Mouse (Mus musculus): ENCODE measurements around the gene Gm12216. TPM values are rescaled to one million over a fixed set of nuclear protein-coding genes. Genes with fewer than 3 reads are reported as not detected.
"Not testable (repeated sequence)": the region's sequence is repeated elsewhere in the genome, so short reads cannot be mapped to it uniquely, and the experiment has no call there.

Gm12216 gene
- polyA plus RNA-seq (2012; rRNA removed) (0.15 TPM in 1 of 2 replicates, not detected in the other), polyA plus RNA-seq (2014; fragmentation: Nextera tagmentation; extraction: Ambion mirVana) (0.14 TPM in 1 of 2 replicates, not detected in the other)

GRCm38 (mm10) chr11:53858761-53859580, at the start of gene Gm12216:
Gene Gm12216, minus strand, starts transcription at chr11:53859256.
- H3K9me3 ChIP-seq (ENCODE audit: control insufficient read depth, low read length); H3K4me1 ChIP-seq (replicated peaks; ENCODE audit: control insufficient read depth in 2 of 2, insufficient read depth in 2 of 2, low read length in 1 of 2); ATAC-seq (ENCODE audit: insufficient read depth); H3K36me3 ChIP-seq (replicated peaks; ENCODE audit: control insufficient read depth, insufficient read depth, low read depth); H3K27ac ChIP-seq; H3K27me3 ChIP-seq (ENCODE audit: control insufficient read depth, insufficient read depth, low read length); DNase-seq (ENCODE audit: low read depth in 3 of 3, low spot score in 3 of 3): not testable (repeated sequence)
- peak within 1 kb of the TSS; percentile 57 for H3K9ac ChIP-seq (replicated peaks)
- 7% methylated on average over 42 of the region's 50 CpGs for WGBS (ENCODE audit: insufficient replicate concordance)
- H3K4me2 ChIP-seq (ENCODE audit: low read depth), result peak within 1 kb of the TSS; percentile 68
- TF ChIP-seq CTCF (IDR thresholded peaks at IDR 0.05; ENCODE audit: low read depth), result peak; percentile 42; the same call in 1 of the 2 replicates
- peak within 1 kb of the TSS; percentile 57 to 67 for H3K4me3 ChIP-seq (ENCODE audit: insufficient read depth in 1 of 2, low read depth in 2 of 2, low read length in 2 of 2)

GRCm38 (mm10) chr11:53908686-53909085, 49.6 kb upstream of the Gm12216 start:
- no peak overlapping the region for H3K27ac ChIP-seq
- 68% methylated on average over 8 of the region's 8 CpGs for WGBS (ENCODE audit: insufficient replicate concordance)
- no peak overlapping the region for H3K4me2 ChIP-seq (ENCODE audit: low read depth)
- no peak for TF ChIP-seq EP300 (IDR thresholded peaks at IDR 0.05; ENCODE audit: low read depth)
- no peak for TF ChIP-seq CTCF (IDR thresholded peaks at IDR 0.05; ENCODE audit: low read depth)
- no peaks in the 10 kb centered on the region for H3K9me3 ChIP-seq (ENCODE audit: control insufficient read depth, low read length)
- ATAC-seq (ENCODE audit: insufficient read depth), result no peak
- no peaks in the 10 kb centered on the region for H3K36me3 ChIP-seq (replicated peaks; ENCODE audit: control insufficient read depth, insufficient read depth, low read depth)
- H3K4me1 ChIP-seq (replicated peaks; ENCODE audit: control insufficient read depth in 2 of 2, insufficient read depth in 2 of 2, low read length in 1 of 2), result peaks cover 0 to 3% of the 10 kb centered on the region in 2 experiments; a peak in 1 of 4 replicates
- H3K27me3 ChIP-seq (ENCODE audit: control insufficient read depth, insufficient read depth, low read length), result no peaks in the 10 kb centered on the region
- no peak overlapping the region for H3K4me3 ChIP-seq (ENCODE audit: insufficient read depth in 1 of 2, low read depth in 2 of 2, low read length in 2 of 2)
- H3K9ac ChIP-seq (replicated peaks), result no peak overlapping the region
- no peak for DNase-seq (ENCODE audit: low read depth in 3 of 3, low spot score in 3 of 3)

- Histone ChIP-seq H3K27me3 (ENCODE audit: control insufficient read depth, insufficient read depth, low read length) (no peaks in the 10 kb centered on the region), H3K36me3 (replicated peaks; ENCODE audit: control insufficient read depth, insufficient read depth, low read depth) (no peaks in the 10 kb centered on the region), H3K27ac (no peak overlapping the region), H3K4me2 (ENCODE audit: low read depth) (no peak overlapping the region), H3K9me3 (ENCODE audit: control insufficient read depth, low read length) (no peaks in the 10 kb centered on the region), H3K4me1 (replicated peaks; ENCODE audit: control insufficient read depth in 2 of 2, insufficient read depth in 2 of 2, low read length in 1 of 2) (peaks cover 0 to 3% of the 10 kb centered on the region in 2 experiments; a peak in 1 of 4 replicates), H3K4me3 (ENCODE audit: insufficient read depth in 1 of 2, low read depth in 2 of 2, low read length in 2 of 2) (no peak overlapping the region), H3K9ac (replicated peaks) (no peak overlapping the region)
- DNase-seq (ENCODE audit: low read depth in 3 of 3, low spot score in 3 of 3), result no peak
- WGBS (ENCODE audit: insufficient replicate concordance), result 69% methylated on average over 9 of the region's 9 CpGs
- TF ChIP-seq EP300 (IDR thresholded peaks at IDR 0.05; ENCODE audit: low read depth) (no peak), CTCF (IDR thresholded peaks at IDR 0.05; ENCODE audit: low read depth) (no peak)
- no peak for ATAC-seq (ENCODE audit: insufficient read depth)
These were observed 45.5 kb upstream of the Gm12216 start for GRCm38 (mm10) chr11:53904534-53904925.

GRCm38 (mm10) chr11:53903781-53904533, 44.9 kb upstream of the Gm12216 start:
- ATAC-seq (ENCODE audit: insufficient read depth) (no peak), DNase-seq (ENCODE audit: low read depth in 3 of 3, low spot score in 3 of 3) (no peak)
- no peak overlapping the region for H3K27ac ChIP-seq
- H3K4me2 ChIP-seq (ENCODE audit: low read depth), result no peak overlapping the region
- H3K9me3 ChIP-seq (ENCODE audit: control insufficient read depth, low read length), result no peaks in the 10 kb centered on the region
- H3K27me3 ChIP-seq (ENCODE audit: control insufficient read depth, insufficient read depth, low read length), result no peaks in the 10 kb centered on the region
- no peak overlapping the region for H3K4me3 ChIP-seq (ENCODE audit: insufficient read depth in 1 of 2, low read depth in 2 of 2, low read length in 2 of 2)
- no peak overlapping the region for H3K9ac ChIP-seq (replicated peaks)
- TF ChIP-seq EP300 (IDR thresholded peaks at IDR 0.05; ENCODE audit: low read depth) (no peak), CTCF (IDR thresholded peaks at IDR 0.05; ENCODE audit: low read depth) (no peak)
- 56% methylated on average over 16 of the region's 16 CpGs for WGBS (ENCODE audit: insufficient replicate concordance)
- peaks cover 0 to 3% of the 10 kb centered on the region in 2 experiments; a peak in 1 of 4 replicates for H3K4me1 ChIP-seq (replicated peaks; ENCODE audit: control insufficient read depth in 2 of 2, insufficient read depth in 2 of 2, low read length in 1 of 2)
- H3K36me3 ChIP-seq (replicated peaks; ENCODE audit: control insufficient read depth, insufficient read depth, low read depth), result no peaks in the 10 kb centered on the region

GRCm38 (mm10) chr11:53902741-53903140, 43.7 kb upstream of the Gm12216 start:
- no peak overlapping the region for H3K4me2 ChIP-seq (ENCODE audit: low read depth)
- no peak overlapping the region for H3K4me3 ChIP-seq (ENCODE audit: insufficient read depth in 1 of 2, low read depth in 2 of 2, low read length in 2 of 2)
- no peak for DNase-seq (ENCODE audit: low read depth in 3 of 3, low spot score in 3 of 3)
- 0 out of 4 replicates have a peak, but pooled peaks cover 0 to 3% of the 10 kb centered on the region in 2 experiments for H3K4me1 ChIP-seq (replicated peaks; ENCODE audit: control insufficient read depth in 2 of 2, insufficient read depth in 2 of 2, low read length in 1 of 2)
- H3K27me3 ChIP-seq (ENCODE audit: control insufficient read depth, insufficient read depth, low read length), result no peaks in the 10 kb centered on the region
- no peak overlapping the region for H3K27ac ChIP-seq
- H3K9ac ChIP-seq (replicated peaks), result no peak overlapping the region
- no peaks in the 10 kb centered on the region for H3K9me3 ChIP-seq (ENCODE audit: control insufficient read depth, low read length)
- WGBS (ENCODE audit: insufficient replicate concordance), result 79% methylated on average over 14 of the region's 14 CpGs
- no peaks in the 10 kb centered on the region for H3K36me3 ChIP-seq (replicated peaks; ENCODE audit: control insufficient read depth, insufficient read depth, low read depth)
- no peak for TF ChIP-seq EP300 (IDR thresholded peaks at IDR 0.05; ENCODE audit: low read depth)
- TF ChIP-seq CTCF (IDR thresholded peaks at IDR 0.05; ENCODE audit: low read depth), result no peak
- no peak for ATAC-seq (ENCODE audit: insufficient read depth)

Data from liver, embryonic 14.5 days (tissue).